Mouse (Mus musculus) bone marrow, adult 2 months (tissue): ENCODE data around the gene Cdc42bpb.

Source experiments
- CTCF ChIP-seq: fragments of 200-500 bp; IDR thresholded peaks from 2 replicates; pipeline ENCODE4 v1.5.1; 2011; ENCODE audit warnings: low read length, control low read depth; ENCODE audit not compliant: control insufficient read depth, insufficient read depth
- POLR2A ChIP-seq: fragments of 200-500 bp; IDR thresholded peaks from 2 replicates; pipeline ENCODE4 v1.6.1; 2011; ENCODE audit warnings: low read depth, mild to moderate bottlenecking, control low read depth, low read length, borderline replicate concordance; ENCODE audit not compliant: control insufficient read depth

- TF ChIP-seq POLR2A, result no peak
- no peak for TF ChIP-seq CTCF
Measured at GRCm38 (mm10) chr12:111332443-111332842, 45.1 kb downstream of the Cdc42bpb start.
